In the genomic region with DNA sequence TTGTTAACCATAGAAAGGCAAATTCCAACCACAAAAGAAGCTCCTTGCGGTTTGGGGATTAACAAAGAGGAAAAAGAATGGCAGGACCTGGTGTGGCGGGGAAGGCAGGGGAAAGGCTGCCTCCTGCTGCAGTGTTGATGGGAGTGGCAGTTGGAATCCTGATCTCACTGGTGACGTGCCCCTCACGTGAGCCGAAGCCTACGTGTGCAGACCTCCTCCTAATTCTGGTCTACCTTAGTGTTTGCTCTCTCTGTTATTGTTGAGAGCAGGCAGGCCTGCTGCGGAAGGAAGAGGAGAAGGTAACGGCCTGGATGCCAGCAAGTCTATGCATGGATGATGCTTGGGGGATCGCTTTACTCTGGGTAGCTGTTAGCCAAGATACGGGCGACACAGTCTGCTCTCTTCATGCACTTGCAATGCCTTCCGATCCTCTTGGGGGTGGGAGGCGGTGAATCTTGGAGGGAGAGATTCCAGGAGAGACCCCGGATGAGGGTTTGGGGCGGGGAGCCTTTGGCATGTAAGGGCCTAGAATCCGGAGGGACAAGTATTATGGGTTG, we compare ENCODE assay signal across 7 mouse cellular contexts. TPM values are rescaled to one million over a fixed set of nuclear protein-coding genes. Genes with fewer than 3 reads are reported as not detected.
A peak's percentile ranks its signal among the peaks of the same experiment; 100 is the strongest.
DNase-seq lines count a peak whose midpoint lies in the region; ATAC-seq lines count a peak whose summit lies in the region.

A gene (plus strand): TSS at position 212 of the 557 bp plus-strand sequence.

- H3K4me1 ChIP-seq in megakaryocyte, embryonic 14.5 days, result peaks cover 4% of the 10 kb centered on the region

- peaks cover 6% of the 10 kb centered on the region for H3K27me3 ChIP-seq in megakaryocyte, embryonic 14.5 days (replicated peaks)

- peak within 1 kb of the TSS; percentile 93 for H3K4me3 ChIP-seq in megakaryocyte, embryonic 14.5 days (replicated peaks)

- no peaks in the 10 kb centered on the region for H3K9me3 ChIP-seq in megakaryocyte, embryonic 14.5 days

- peak; percentile 76 for ATAC-seq in inflammation-experienced regulatory T-cells, adult 6 months

- H3K36me3 ChIP-seq in megakaryocyte, embryonic 14.5 days (replicated peaks; ENCODE audit: low read length), result peaks cover 32% of the 10 kb centered on the region

- DNase-seq in adrenal gland, adult 2 months, result peak; percentile 70
- peak; percentile 90 for DNase-seq in embryo, embryonic 10 days (ENCODE audit: low spot score)
- DNase-seq in gastrocnemius, postnatal 25 days, result peak; percentile 25
- peak; percentile 59 to 68 for DNase-seq in left cerebral cortex, adult 9 months (ENCODE audit: low spot score in 2 of 2)
- DNase-seq in right cerebral cortex, postnatal 36 days (ENCODE audit: low spot score in 2 of 2), result peak; percentile 62 to 71

RNA-seq across cellular contexts. Expression of the gene that starts here (rescaled TPM):
- 10 to 100 TPM; 18.5 to 21.7 TPM for total RNA-seq in adrenal gland, adult 2 months (2021)
- 0.94 and 1.9 TPM in 2 replicates for polyA plus RNA-seq in adrenal gland, adult 2 months (2012; rRNA removed)
- total RNA-seq in gastrocnemius, postnatal 25 days (2021), result 1 to 10 TPM; 2.8 to 3.6 TPM
- polyA plus RNA-seq in inflammation-experienced regulatory T-cells, adult 6 months (2017; shearing (Covaris generic)), result 1 to 10 TPM in 2 of 3 experiments, under 1 TPM in 1; 0.54 to 4.6 (median 1.4) TPM
- 3.0 and 6.6 TPM in 2 replicates for polyA plus RNA-seq in megakaryocyte, embryonic 14.5 days (2012; ENCODE audit: insufficient read depth, low replicate concordance)

Comparison
In these comparisons a context has a peak if more than half of its experiments do, and no peak if none do; other contexts are left out.
1. Peak in every context shown above with its lines: DNase-seq, ATAC-seq and H3K4me3 ChIP-seq.
2. RNA of the gene that starts here (total RNA-seq): 18.5 to 21.7 TPM in adrenal gland, adult 2 months; 2.8 to 3.6 TPM in gastrocnemius, postnatal 25 days; every median in the first group is over 4 times any median in the second.
3. DNase-seq: peak in every context shown above with its lines; median percentile 90 in embryo, embryonic 10 days; 70 in adrenal gland, adult 2 months; 66 in right cerebral cortex, postnatal 36 days; 64 in left cerebral cortex, adult 9 months; 25 in gastrocnemius, postnatal 25 days.